Mouse (Mus musculus) embryonic facial prominence, embryonic 11.5 days (tissue): Measurements from ENCODE around the gene Rasl2-9. TPM values are rescaled to one million over a fixed set of nuclear protein-coding genes. Genes with fewer than 3 reads are reported as not detected.

Experiments
- ATAC-seq: fragments of 200-750 bp; cut with Nextera tagmentation; replicated peaks from 2 replicates; pipeline ENCODE4 v1.8.0; 2017; ENCODE audit warnings: low read depth; ENCODE audit not compliant: insufficient number of reproducible peaks, low FRiP score, low TSS enrichment
- DNase-seq: peaks from one replicate; pipeline ENCODE4 v3.0.0-alpha.2; 2015; ENCODE audit warnings: low spot score
- H3K27ac ChIP-seq: fragments of 300-500 bp; sonication (generic); replicated peaks from 2 replicates; pipeline ENCODE4 v1.5.1; 2014; ENCODE audit warnings: mild to moderate bottlenecking, low read depth, low read length, control low read depth
- H3K27me3 ChIP-seq: fragments of 300-500 bp; sonication (generic); 2 replicates; pipeline ENCODE4 v1.6.1; 2014; ENCODE audit warnings: mild to moderate bottlenecking, low read length, moderate library complexity, mixed read lengths; ENCODE audit not compliant: control insufficient read depth, insufficient read depth
- H3K36me3 ChIP-seq: fragments of 300-500 bp; sonication (generic); replicated peaks from 2 replicates; pipeline ENCODE4 v1.6.1; 2014; ENCODE audit warnings: low read depth, mild to moderate bottlenecking, low read length, moderate library complexity, mixed read lengths; ENCODE audit not compliant: control insufficient read depth, insufficient read depth
- H3K4me1 ChIP-seq: fragments of 300-500 bp; sonication (generic); 2 replicates; pipeline ENCODE4 v1.6.1; 2014; ENCODE audit warnings: low read length, mixed read lengths; ENCODE audit not compliant: control insufficient read depth, insufficient read depth
- H3K4me2 ChIP-seq: fragments of 300-500 bp; sonication (generic); 2 replicates; pipeline ENCODE4 v1.6.1; 2014; ENCODE audit warnings: low read depth, mild to moderate bottlenecking, control low read depth, low read length, moderate library complexity
- H3K4me3 ChIP-seq: fragments of 300-500 bp; sonication (generic); 2 replicates; pipeline ENCODE4 v1.5.1; 2014; ENCODE audit warnings: low read depth, low read length, control low read depth
- H3K9ac ChIP-seq: fragments of 300-500 bp; sonication (generic); replicated peaks from 2 replicates; pipeline ENCODE4 v1.6.1; 2014; ENCODE audit warnings: mild to moderate bottlenecking, control low read depth, low read length
- H3K9me3 ChIP-seq: fragments of 300-500 bp; sonication (generic); replicated peaks from 2 replicates; pipeline ENCODE4 v1.6.1; 2016; ENCODE audit warnings: mild to moderate bottlenecking, low read length, inconsistent platforms, mixed read lengths; ENCODE audit not compliant: control insufficient read depth
- WGBS: fragments of 180-500 bp; shearing (Covaris S2); extraction: QIAGEN DNeasy Blood & Tissue Kit; methylation state at CpG from one replicate; pipeline ENCODE4 v1.1.7; 2014; 5-methylcytosine and 5-hydroxymethylcytosine counted together
- polyA plus RNA-seq: library from polyadenylated mRNA; unstranded; fragments of >200 nt; fragmentation: Nextera tagmentation; extraction: Ambion mirVana; gene quantifications from 2 replicates; pipeline ENCODE4 v1.2.1, GENCODE M21; 2014

Gene Rasl2-9
- polyA plus RNA-seq, 1 experiment from 2014 or later: 0.28 TPM

- H3K36me3 ChIP-seq: no peaks in the 10 kb centered on the region; the same call in 1 of the 2 replicates
- 85% methylated on average over 10 of the region's 10 CpGs for WGBS
- ATAC-seq (no peak), DNase-seq (no peak)
- H3K9me3 ChIP-seq: no peaks in the 10 kb centered on the region
- H3K9ac ChIP-seq: no peak overlapping the region
- H3K4me2 ChIP-seq: no peak overlapping the region
- H3K4me1 ChIP-seq: no peaks in the 10 kb centered on the region
- no peak overlapping the region for H3K27ac ChIP-seq
- H3K27me3 ChIP-seq: no peaks in the 10 kb centered on the region
- no peak overlapping the region for H3K4me3 ChIP-seq
Observed at GRCm38 (mm10) chr7:5101066-5101663, 24.6 kb downstream of the Rasl2-9 start.

- H3K4me1 ChIP-seq: no peaks in the 10 kb centered on the region
- no peak overlapping the region for H3K4me3 ChIP-seq
- H3K9me3 ChIP-seq: no peaks in the 10 kb centered on the region
- peaks cover 3% of the 10 kb centered on the region; the same call in 1 of the 2 replicates for H3K36me3 ChIP-seq
- ATAC-seq (0 out of 2 replicates have a peak, but pooled peaks have one; percentile 46), DNase-seq (no peak)
- WGBS: 84% methylated on average over 3 of the region's 3 CpGs
- H3K27me3 ChIP-seq: no peaks in the 10 kb centered on the region
- H3K4me2 ChIP-seq: no peak overlapping the region
- H3K27ac ChIP-seq: no peak overlapping the region
- H3K9ac ChIP-seq: no peak overlapping the region
Observed at GRCm38 (mm10) chr7:5099796-5100195, 26.0 kb downstream of the Rasl2-9 start.

DNA sequence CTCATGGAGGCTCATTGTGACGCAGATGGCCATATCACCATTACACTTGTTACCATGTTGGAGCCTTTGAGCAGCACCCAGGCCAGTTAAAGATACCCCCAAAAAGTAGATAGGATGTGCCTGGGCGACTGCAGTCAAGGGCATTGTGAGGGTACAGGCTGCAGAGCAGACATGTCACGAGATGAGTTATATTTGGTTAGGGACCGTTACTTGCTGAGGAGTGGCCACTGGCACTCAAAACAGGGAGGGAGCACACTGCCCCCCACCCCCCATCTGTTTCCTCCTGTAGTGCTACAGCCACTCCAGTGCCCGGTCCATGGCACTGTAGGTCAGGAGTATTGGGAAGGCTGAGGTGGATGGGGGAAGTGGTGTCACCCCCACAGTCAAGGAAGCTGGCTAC lies 27.0 kb downstream of the Rasl2-9 start:
- H3K4me3 ChIP-seq: no peak overlapping the region
- H3K9ac ChIP-seq: no peak overlapping the region
- no peaks in the 10 kb centered on the region for H3K4me1 ChIP-seq
- H3K4me2 ChIP-seq: no peak overlapping the region
- no peak overlapping the region for H3K27ac ChIP-seq
- H3K27me3 ChIP-seq: no peaks in the 10 kb centered on the region
- H3K36me3 ChIP-seq: peaks cover 3% of the 10 kb centered on the region; the same call in 1 of the 2 replicates
- 92% methylated on average over 5 of the region's 5 CpGs for WGBS
- ATAC-seq: no peak
- DNase-seq: no peak
- no peaks in the 10 kb centered on the region for H3K9me3 ChIP-seq

- no peaks in the 10 kb centered on the region for H3K27me3 ChIP-seq
- WGBS: 86% methylated on average over 21 of the region's 21 CpGs
- no peak overlapping the region for H3K4me3 ChIP-seq
- H3K9me3 ChIP-seq: no peaks in the 10 kb centered on the region
- ATAC-seq: no peak
- no peak overlapping the region for H3K9ac ChIP-seq
- H3K27ac ChIP-seq: no peak overlapping the region
- H3K36me3 ChIP-seq: peaks cover 9% of the 10 kb centered on the region; the same call in 1 of the 2 replicates
- H3K4me2 ChIP-seq: no peak overlapping the region
- no peak for DNase-seq
- no peaks in the 10 kb centered on the region for H3K4me1 ChIP-seq
Observed at GRCm38 (mm10) chr7:5092831-5093510, 32.8 kb downstream of the Rasl2-9 start.

DNA sequence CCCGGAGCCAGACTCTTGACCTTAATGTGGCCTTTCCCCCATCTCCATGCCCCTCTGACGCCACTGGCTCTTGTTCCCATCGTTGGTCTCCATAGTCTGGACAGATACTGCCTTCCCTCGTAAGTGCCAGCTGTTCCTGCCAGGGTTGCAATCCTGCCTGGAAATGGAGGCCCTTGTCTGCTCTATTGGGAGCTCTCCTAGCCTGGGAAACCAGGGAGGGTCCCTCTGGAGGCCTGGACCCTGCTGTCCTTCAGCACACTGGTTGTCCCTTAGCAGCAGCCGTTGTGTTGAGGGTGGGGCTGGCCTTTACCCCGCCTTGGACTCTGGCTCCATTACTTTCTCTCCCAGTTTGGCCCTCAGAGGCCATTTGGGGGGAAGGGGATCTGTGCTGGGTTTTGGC lies 33.4 kb downstream of the Rasl2-9 start:
- H3K36me3 ChIP-seq: peaks cover 9% of the 10 kb centered on the region; the same call in 1 of the 2 replicates
- 80% methylated on average over 6 of the region's 6 CpGs for WGBS

DNA sequence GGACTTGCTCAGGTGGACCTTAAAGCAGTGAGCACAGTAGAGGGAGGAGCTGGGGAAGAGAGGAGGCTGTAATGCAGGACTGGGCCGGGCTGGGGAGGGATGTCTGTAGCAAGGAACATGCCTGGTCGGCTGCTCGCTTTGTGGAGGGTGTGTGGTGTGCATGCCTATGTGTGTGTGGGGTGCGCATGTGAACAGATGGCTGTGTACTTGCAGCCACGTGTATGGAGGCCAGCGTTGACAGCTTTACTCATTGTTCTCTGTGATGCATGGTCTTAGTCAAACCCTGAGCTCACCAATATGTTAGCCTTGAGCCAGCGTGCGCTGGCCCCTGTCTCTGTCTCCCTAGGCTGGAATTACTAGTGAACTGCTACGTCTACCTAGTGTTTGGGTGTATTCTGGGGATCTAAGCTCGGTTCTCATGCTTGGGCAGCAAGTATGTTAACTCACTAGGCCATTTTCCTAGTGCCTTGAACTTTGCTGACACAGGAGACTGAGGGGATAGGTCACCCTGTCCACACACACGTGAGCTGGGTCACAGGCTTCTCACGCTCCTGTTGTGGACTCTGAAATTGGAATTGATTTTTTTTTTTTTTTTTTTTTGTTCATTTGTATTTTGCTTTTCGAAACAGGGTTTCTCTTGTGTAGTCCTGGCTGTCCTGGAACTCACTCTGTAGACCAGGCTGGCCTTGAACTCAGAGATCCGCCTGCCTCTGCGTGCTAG lies 34.6 kb downstream of the Rasl2-9 start:
- no peak for DNase-seq
- 92% methylated on average over 15 of the region's 15 CpGs for WGBS
- Histone ChIP-seq H3K27me3 (no peaks in the 10 kb centered on the region), H3K4me2 (no peak overlapping the region), H3K27ac (no peak overlapping the region), H3K4me3 (no peak overlapping the region), H3K4me1 (no peaks in the 10 kb centered on the region), H3K9me3 (no peaks in the 10 kb centered on the region), H3K36me3 (peaks cover 9% of the 10 kb centered on the region; the same call in 1 of the 2 replicates), H3K9ac (no peak overlapping the region)
- ATAC-seq: no peak

More for the DNA sequence above, 33.4 kb downstream of the Rasl2-9 start:
- H3K9me3 ChIP-seq: no peaks in the 10 kb centered on the region
- H3K27ac ChIP-seq: no peak overlapping the region
- no peak overlapping the region for H3K4me2 ChIP-seq
- H3K4me1 ChIP-seq: no peaks in the 10 kb centered on the region
- no peak overlapping the region for H3K9ac ChIP-seq
- ATAC-seq: no peak
- H3K27me3 ChIP-seq: no peaks in the 10 kb centered on the region
- DNase-seq: no peak
- no peak overlapping the region for H3K4me3 ChIP-seq

- DNase-seq (no peak), ATAC-seq (no peak)
- Histone ChIP-seq H3K9me3 (no peaks in the 10 kb centered on the region), H3K4me1 (no peaks in the 10 kb centered on the region), H3K27me3 (no peaks in the 10 kb centered on the region), H3K27ac (no peak overlapping the region), H3K4me2 (no peak overlapping the region), H3K9ac (no peak overlapping the region), H3K4me3 (no peak overlapping the region), H3K36me3 (peaks cover 7% of the 10 kb centered on the region)
- WGBS: 94% methylated on average over 15 of the region's 15 CpGs
Observed at GRCm38 (mm10) chr7:5089853-5090252, 35.9 kb downstream of the Rasl2-9 start.

DNA sequence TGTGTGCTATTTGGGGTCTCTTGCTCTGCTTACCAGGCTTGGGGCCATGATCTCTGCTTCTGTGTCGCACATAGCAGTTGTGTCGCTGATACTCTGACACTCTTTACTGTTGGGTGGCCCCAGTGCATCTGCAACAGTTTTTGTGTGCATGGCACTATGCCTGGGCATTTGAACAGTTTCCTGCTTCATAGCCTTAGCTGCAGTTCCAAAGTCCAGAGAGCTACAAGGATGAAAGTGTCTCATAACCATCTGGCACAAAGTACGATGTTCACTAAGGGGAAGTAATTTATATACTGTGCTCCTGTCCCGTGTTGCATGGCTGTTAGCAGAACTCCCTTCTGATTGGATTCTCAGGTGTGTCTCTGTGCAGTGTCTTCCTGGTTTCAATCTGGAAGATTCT lies 37.9 kb downstream of the Rasl2-9 start:
- H3K9me3 ChIP-seq: no peaks in the 10 kb centered on the region
- no peaks in the 10 kb centered on the region for H3K27me3 ChIP-seq
- H3K4me1 ChIP-seq: no peaks in the 10 kb centered on the region
- H3K27ac ChIP-seq: no peak overlapping the region
- no peak overlapping the region for H3K4me3 ChIP-seq
- 90% methylated on average over 4 of the region's 4 CpGs for WGBS
- H3K4me2 ChIP-seq: no peak overlapping the region
- ATAC-seq: no peak
- H3K36me3 ChIP-seq: no peaks in the 10 kb centered on the region; the same call in none of the 2 replicates
- no peak for DNase-seq
- no peak overlapping the region for H3K9ac ChIP-seq
